Mouse (Mus musculus): ENCODE measurements around the gene Mbd4.
"Not testable (repeated sequence)": the region's sequence is repeated elsewhere in the genome, so short reads cannot be mapped to it uniquely, and the experiment has no call there.

Gene Mbd4

DNA sequence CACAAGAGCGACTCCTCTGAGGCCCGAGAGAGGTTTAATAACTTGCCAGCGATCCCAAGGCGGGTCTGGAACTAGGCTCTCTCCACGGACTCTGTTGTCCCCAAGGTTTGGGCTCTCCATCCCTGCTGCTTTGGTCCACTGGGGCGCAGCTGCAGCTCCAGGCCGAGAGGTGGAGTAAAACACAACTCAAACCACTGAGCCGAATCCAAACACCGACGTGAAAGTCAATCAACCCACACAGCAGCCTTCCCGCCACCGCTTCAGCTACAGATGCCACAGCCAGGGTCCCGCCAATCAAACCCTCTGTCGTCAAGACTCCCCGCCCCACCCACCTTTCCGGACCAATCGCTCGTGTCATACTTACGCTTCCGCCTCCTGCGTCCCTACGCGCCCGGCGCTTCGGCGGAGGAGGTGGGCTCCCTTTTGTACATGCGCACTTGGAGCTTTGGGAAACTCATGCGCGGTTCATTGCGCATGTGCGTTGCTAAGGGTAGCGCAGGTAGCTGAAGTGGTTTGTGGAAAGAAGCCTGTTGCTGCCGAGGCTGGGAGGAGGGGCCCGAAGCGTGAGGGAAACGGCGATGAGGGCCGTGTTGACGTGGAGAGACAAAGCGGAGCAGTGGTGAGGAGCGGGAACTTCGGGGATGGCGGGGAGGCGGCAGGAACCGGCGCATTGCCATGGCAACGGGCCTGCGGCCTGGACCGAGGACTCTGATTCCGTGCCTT lies at the start of gene Mbd4, which contains the start of gene Ift122:
TSS of gene Mbd4 (minus strand) at position 281 of the 723 bp plus-strand sequence.
TSS of gene Ift122 (plus strand) at position 380 of the 723 bp plus-strand sequence.
- DNase-seq (ENCODE audit: low read depth, low spot score): peak; percentile 99

DNA sequence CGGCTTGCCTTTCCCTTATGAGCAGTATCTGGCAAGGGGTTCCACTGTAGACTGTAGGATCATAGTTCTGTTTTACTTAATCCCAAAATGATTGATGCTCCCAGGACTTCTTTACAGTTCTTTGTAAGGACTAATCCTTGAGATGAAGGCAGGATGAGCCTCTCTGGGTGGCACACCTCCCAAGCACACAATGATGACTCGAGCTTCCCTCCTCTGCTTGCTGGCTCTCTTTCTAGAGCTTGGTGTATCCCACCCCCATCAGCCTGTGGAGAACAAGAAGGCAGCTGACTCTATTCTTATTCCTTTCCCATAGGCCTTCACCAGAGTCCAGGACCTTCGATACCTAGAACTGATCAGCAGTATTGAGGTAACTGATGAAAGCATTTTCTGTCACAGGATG lies 49.4 kb upstream of the Mbd4 start:
- DNase-seq (ENCODE audit: low read depth, low spot score): peak; percentile 79

DNA sequence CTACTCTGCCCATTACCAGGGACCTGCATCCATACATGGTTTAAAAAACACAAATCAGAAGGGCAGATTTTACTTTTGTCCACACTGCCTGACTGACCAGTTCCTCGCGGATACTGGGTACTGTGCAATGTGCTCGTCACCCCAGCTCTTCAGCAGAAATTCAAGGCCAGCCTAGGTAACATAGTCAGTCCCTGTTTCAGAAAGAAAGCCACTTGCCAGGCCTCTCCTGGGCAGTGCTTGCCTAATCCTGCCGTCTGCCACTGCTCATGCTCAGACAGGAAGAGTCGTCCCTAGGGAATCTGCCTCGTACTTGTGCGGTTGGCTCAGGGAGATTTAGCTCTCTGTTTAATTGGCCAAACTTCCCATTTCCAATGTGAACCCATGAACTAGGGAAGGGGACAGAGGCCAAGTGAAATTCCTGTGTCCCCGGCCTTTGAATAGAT lies 48.3 kb upstream of the Mbd4 start:
- DNase-seq (ENCODE audit: low read depth, low spot score): peak; percentile 66

DNA sequence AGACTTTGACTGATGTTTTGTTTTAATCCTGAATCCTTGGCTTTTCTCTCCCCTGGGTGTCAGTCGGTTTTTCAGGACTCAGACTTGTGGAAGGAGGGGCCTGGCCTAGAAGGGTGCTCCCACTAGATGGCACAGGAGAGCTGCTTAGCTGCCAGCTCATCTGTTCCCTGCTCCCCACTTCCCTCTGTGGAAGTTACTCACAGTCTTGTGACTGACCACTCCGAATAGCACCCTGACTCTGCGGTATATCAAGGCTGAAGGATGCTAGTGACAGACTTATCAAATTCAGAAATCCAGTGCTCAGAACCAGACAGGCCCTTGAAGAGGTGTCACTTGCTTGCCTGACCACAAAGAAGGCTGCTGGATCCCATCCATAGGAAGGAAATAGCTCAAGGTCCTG lies 47.9 kb upstream of the Mbd4 start:
- DNase-seq (ENCODE audit: low read depth, low spot score): peak; percentile 96

DNA sequence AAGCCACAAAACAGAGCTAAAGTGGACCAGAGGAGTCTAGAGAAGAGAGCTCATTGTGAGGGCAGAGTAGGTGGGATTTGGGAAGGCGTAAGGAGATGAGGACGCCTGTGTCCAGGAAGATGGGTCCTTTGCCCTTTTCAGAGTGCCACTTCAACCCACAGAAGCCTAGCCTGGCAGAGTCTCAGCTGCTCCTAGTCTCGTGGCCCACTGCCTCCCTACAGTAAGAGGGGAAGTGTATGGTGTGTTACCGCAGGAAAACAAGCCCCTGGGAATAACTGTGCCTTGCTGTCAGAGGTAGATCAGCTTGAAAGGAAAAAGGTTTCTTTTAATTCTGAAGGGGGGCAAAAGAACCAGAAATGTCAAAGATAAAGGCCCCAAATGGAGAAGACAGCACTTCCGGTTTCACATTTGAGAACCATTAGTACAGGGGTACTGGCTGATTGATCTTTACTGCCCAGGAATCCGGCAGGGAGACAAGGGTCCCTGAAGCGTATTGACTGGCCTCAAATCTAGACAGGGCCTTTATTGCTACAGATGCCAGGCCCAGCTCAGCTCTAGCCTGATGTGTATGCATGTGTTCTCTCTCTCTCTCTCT lies 44.9 kb upstream of the Mbd4 start:
- no peak for DNase-seq (ENCODE audit: low read depth, low spot score)

DNA sequence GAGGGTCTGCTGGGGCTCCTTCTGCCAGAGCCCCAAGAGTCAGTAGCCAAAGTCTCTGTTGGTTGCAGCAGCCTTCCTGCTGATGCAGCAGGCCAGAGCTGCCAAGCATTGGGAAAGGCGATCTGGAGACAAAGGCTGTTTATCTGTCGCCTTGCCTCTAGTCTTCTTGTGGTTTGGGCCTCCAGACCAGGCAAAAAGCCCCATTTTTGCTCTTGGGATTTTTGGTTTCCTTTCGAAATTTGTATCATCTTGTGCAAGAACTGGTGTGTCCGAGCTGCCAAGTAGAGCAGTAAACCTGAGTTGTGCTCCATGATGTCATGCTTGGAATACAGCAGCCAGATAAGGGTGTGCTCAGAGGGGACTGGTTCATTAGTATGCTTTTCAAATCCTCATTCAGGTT lies 43.9 kb upstream of the Mbd4 start:
- DNase-seq (ENCODE audit: low read depth, low spot score): peak; percentile 42

DNA sequence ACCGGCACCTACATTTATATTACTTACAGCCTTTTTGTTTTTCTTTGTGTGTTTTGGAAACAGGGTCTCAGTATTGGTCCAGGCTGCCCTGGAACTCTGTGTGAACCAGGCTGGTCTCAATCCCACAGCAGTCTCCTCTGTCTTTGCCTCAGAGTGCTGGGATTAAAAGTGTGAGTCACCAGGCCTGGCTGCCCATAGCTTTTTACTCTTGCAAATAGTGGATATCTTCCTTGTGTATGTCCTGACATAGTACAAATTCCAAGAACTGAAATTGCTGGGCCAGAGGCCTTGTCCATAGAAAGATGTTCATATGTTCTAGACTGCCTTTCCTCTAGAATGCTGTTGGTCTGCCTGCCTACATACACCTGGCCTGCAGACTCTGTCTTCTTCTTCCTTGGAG lies 43.2 kb upstream of the Mbd4 start:
- no peak for DNase-seq (ENCODE audit: low read depth, low spot score)

DNA sequence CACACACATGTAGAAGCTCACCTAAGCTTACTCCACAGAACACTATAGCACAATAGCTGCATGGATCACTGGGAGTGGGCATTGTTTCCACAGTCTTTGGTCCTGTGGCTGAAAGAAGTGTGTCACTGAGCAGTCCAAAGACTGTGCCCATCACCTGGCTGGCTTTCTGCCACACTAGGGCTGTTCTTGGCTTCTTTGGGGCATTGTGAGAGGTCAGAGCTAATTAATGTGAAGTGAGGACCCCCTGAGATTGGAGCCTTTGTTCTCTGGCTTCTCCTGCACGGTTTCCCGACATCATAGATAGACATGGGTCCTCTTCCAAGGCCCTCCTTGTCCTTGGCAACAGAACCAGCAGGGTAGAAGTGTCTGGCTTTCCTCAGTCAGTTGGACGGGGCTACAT lies 39.2 kb upstream of the Mbd4 start:
- DNase-seq (ENCODE audit: low read depth, low spot score): no peak

DNA sequence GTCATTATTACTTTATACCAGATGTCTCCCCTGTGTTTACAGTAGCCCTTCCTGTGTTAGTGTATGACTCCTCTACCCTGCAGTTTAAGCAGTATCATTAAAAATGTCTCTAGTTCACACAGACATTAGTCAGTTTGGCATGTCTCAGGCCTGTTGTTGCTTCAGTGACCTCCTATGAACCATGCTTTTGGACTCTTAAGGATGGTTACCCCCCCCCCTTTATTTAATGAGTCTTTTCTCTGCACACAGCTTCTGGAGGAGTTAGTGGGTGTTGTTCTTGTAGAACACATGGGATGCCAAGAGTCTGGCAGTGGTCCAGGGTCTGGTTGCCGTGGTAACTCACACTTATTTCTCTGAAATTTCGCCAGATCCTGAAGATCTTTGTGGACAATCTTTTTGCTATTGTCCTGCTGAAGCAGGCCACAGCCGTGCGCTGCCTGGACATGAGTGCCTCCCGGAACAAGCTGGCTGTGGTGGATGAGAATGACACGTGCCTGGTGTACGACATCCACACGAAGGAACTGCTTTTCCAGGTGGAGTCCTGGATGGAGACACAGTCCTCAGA lies 38.4 kb upstream of the Mbd4 start:
- peak; percentile 90 for DNase-seq (ENCODE audit: low read depth, low spot score)

DNA sequence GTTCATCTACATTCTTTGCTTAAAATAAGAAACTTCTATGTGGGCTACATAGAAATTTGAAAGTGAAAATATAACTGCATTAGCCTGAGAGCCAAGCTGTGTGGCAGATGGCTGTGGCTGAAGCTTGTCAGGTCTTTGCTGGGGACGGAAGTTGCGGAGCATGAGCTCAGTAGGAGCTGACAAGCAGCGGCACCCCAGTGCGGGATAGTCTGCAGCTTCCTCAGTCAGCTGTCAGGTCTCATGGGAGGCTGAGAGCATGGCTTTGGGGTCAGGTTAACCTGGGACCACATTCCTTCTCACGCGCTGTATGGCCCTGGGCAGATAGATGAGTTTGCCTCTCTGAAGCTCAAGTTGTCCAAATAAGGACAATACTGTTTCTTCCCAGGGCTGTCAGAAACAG lies 37.9 kb upstream of the Mbd4 start:
- DNase-seq (ENCODE audit: low read depth, low spot score): peak; percentile 87

DNA sequence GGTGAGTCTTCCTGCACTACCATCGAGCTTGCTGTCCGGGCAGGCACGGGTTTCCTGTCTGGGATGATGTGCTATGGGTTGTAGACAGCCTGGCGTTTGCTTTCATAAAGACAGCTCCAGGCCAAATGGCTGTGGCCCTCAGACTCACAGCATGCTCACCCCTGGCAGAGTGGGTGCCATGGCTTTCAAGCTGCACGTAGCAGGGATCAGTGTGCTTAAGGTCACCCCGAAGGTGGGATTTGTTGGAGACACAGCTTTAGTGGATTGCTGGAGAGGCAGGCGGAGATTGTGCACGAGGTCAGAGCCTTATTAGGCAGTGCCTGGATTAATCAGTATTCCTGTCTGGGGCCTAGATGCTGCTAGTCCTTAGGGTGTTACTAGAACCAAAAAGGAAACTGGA lies 37.4 kb upstream of the Mbd4 start:
- DNase-seq (ENCODE audit: low read depth, low spot score): no peak

DNA sequence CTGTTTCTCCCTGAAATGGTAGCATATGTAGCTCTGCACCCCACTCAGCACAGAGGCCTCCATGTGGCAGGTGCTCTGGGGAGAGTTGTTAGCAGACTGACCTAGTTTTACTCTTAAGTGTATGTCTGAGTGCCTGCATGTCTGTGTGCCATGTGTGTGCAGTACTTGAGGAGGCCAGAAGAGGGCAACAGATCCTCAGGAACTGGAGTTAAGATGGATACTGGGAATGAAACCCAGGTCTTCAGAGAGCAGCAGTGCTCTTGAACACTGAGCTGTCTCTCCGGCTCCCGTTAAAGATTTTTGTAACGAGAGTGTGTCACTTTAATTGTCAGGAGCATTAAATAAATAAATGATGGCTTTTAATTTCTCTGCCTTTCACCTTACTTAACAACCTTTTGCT lies 35.1 kb upstream of the Mbd4 start:
- peak; percentile 35 for DNase-seq (ENCODE audit: low read depth, low spot score)

DNA sequence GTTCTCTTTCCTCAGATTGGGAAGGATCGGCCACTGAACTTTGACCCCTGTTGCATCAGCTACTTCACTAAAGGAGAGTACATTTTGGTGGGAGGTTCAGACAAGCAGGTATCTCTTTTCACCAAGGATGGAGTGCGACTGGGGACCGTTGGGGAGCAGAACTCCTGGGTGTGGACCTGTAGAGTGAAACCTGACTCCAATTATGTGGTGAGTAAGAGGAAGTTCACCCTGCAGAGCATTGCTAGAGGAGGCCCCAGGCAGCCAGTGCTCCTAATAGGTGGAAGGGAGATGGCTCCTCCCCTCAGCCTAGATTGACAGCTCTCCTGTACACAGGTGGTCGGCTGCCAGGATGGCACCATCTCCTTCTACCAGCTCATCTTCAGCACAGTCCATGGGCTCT lies 33.7 kb upstream of the Mbd4 start:
- DNase-seq (ENCODE audit: low read depth, low spot score): no peak

DNA sequence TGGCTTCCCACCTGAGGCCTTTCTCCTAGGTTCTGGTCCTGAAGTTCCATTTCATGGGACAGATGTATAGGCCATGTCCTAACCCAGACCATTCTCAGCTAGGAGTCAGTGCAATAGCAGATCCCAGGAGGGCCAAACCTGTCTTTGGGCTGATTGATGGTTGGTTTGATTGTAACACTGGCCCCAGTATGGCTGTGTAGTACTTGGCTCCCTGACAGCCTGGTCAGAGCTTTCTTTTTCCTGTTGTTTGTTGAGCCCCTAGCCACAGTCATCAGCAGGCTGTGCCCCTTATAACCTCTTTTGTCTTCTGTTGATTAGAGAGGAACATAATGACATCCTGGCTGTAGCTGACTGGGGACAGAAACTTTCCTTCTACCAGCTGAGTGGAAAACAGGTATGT lies 30.8 kb upstream of the Mbd4 start:
- DNase-seq (ENCODE audit: low read depth, low spot score): no peak

DNA sequence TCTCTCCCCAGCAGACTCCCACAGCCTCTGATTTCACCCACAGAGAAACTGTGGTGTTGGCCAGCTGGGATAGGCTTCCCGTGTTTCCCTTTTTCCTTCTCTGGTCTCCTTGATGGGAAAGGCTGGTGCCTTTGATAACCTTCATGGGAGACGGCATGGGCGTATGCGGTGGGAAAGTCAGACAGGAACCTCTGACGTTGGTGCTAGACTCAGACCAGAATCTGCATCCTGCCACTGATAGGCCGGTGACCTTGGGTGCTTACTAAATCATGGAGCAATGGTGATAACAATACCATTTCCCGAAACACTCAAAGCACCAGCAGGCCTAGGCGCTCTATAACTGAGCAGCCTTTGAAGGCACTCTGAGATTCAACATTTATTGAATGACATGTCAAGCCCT lies 27.6 kb upstream of the Mbd4 start:
- no peak for DNase-seq (ENCODE audit: low read depth, low spot score)

DNA sequence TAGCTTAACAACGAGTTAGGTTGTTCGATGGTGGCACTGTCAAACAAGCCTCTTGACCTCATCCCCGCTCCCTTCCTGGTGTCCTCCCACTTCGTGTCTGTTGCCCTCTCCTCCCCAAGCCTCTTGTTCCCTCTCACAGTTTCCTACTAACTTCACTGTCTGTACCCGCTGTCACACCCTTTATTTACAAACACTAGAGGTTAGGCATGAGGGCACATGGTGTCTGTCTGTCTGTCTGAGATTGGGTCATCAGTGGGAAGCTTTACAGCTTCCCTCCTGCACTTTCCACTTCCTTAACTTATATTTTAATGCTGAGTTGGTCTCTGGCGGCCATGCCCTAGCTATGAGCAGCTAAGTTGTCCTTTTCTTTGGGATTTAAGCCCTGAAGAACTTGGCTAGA lies 26.6 kb upstream of the Mbd4 start:
- DNase-seq (ENCODE audit: low read depth, low spot score): no peak

DNA sequence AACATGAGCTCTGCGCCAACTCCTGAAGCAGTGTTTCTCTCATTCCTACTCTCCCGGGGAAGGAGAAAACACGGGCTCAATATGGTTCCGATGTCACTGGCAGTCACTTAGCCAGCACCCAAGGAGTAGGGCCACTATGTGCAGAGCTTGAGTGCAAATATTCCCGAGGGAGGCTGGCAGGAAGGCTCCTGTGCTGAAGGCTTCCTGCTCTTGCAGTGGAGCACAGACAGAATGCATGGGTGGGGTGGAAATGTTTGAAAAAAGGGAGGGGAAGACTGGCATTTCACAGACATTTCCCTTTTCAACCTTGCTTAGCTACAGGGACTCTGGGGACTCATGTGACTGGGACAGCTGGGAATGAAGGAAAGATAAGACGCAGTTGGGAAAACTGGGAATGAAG lies 25.5 kb upstream of the Mbd4 start:
- no peak for DNase-seq (ENCODE audit: low read depth, low spot score)

DNA sequence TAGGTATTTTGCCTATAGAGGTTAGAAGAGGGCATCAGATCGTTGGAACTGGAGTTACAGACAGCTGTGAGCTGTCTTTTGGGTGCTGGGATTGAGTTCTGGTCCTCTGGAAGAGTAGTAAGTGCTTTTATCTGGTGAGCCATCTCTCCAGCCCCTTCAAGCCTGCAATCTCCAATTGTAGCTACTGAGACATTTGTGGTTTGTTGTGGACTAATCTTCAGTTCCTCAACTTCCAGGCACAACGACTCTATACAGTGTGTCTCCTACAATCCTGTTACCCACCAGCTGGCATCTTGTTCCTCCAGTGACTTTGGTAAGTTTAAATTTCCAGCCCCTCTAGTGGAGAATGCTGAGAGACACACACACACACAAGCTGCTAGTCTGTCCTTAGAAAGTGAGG lies 24.1 kb upstream of the Mbd4 start:
- no peak for DNase-seq (ENCODE audit: low read depth, low spot score)

DNA sequence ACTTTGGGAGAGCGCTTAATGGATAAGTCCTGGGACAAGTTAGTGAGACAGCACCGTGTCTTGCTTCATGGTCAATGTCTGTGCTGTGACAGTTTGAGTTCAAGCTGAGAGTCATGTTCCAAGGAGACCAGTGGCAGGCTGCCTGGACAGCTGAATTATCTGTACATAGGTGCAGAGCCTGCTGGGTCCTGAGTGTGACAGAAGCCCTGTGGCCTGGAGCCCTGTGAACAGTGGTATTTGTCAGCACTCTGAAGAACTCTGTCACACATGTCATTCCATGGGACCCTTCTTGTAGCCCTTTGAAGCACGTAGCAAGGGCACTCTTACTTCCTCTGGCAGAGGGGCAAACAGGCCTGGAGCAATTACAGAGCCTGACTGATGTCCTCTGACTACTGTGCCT lies 18.1 kb upstream of the Mbd4 start:
- DNase-seq (ENCODE audit: low read depth, low spot score): not testable (repeated sequence)

DNA sequence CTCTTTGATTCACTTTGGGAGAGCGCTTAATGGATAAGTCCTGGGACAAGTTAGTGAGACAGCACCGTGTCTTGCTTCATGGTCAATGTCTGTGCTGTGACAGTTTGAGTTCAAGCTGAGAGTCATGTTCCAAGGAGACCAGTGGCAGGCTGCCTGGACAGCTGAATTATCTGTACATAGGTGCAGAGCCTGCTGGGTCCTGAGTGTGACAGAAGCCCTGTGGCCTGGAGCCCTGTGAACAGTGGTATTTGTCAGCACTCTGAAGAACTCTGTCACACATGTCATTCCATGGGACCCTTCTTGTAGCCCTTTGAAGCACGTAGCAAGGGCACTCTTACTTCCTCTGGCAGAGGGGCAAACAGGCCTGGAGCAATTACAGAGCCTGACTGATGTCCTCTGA lies 14.0 kb upstream of the Mbd4 start:
- not testable (repeated sequence) for DNase-seq (ENCODE audit: low read depth, low spot score)

DNA sequence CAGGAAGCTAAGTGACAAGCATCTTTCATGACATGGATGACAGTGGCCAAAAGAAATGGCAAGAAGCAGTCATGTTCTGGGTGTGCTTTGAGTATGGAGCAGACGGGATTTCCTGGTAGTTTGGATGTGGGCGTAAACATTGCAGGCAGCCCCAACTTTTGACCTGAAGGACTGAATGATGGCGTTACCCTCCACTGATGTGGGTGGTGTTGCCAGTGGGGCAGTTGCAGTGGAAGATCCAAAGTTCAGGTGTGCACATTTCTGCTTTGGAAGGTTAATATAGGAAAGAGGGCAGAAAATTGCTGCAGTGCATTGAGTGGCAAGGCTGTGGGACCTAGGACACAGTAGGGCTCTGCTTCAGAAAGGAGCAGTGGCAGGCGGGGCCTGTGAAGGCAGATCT lies 12.1 kb upstream of the Mbd4 start:
- DNase-seq (ENCODE audit: low read depth, low spot score): no peak

DNA sequence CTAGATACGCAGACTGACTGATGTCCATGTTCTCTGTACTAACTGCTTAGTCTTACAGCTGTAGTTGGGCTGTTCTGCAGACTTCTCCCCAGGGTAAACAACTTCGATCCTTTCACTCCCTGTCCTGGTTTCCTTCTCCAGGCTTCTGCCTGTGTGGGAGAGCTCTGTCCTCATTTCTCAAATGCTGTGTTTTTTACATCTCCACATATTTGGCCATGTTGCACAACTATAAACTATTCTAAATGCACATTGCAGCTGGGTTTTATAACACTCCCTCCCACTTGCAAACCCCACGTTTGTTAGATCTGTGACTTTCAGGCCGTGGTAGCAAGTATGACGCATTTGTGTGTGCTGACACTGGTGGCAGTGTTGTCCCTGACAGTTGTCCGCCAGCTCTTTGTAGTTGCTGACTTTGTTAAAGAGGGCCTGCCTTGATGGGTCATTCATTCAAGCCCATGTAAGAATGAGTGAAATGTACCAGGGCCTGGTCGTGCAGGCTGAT lies 10.2 kb upstream of the Mbd4 start:
- DNase-seq (ENCODE audit: low read depth, low spot score): peak; percentile 87

DNA sequence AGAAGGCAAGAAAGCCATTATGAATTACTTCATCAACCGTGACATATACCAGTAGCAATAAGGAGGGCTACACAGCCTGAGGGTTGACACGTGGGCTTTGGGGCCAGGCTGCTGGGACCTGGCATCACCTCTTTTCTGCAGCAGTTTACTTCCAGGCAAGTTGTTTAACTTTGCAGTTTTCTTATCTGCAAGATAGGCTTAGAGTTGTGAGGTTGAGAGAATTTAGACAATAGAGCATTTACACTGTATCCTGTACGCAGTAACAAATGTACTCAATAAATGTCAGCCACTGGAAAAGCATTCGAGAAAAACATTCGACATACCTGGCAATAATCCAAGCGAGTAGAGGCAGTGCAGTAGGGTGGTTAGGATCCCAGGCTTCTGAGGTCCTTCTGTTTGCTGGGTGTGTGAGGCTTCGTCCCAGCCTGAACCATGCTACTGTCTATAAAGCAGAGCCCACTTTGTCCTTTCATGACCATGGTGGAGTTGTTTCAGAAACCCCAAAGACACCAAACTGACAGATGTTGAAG lies 6.9 kb upstream of the Mbd4 start:
- DNase-seq (ENCODE audit: low read depth, low spot score): no peak

Measured in brain, adult 2 months (tissue).